Mouse (Mus musculus): ENCODE results near the gene Sgca.

GRCm38 (mm10) chr11:95015484-95015883 is 39.4 kb upstream of the Sgca start:
- TF ChIP-seq POLR2A (IDR thresholded peaks at IDR 0.05; ENCODE audit: borderline replicate concordance, extremely low read depth, low read depth, low read length) (no peak), CTCF (IDR thresholded peaks at IDR 0.05; ENCODE audit: insufficient read depth, low read length) (no peak)

Data from lung, adult 2 months (tissue).